Mouse (Mus musculus): ENCODE results near the gene Pamr1. TPM values are rescaled to one million over a fixed set of nuclear protein-coding genes. Genes with fewer than 3 reads are reported as not detected.

Gene Pamr1
- polyA plus RNA-seq, 1 experiment from 2014 or later: 3.8 TPM

DNA sequence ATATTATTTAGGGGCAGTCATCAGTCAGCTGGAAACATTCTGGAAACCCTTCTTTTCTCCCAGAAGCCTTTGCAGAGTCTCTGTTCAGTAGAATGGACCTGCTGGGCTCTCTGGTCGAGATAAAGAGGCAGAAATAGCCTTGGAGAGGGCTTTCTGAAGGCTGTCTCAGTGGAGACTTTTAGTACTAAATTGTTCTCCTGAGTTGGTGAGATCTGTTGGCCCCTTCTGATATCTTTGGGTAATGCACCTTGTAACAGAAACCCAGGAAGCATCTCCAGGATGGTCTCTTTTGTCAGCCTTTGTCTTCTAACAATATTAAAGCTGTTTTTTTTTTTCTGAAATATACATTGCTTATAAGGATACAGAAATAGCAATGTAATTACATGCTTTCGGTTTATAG, 111.2 kb downstream of the Pamr1 start:
- Histone ChIP-seq H3K36me3 (ENCODE audit: control insufficient read depth, insufficient read depth, low read length) (no peaks in the 10 kb centered on the region), H3K9ac (ENCODE audit: low read length) (no peak overlapping the region), H3K4me3 (ENCODE audit: low read depth, low read length) (no peak overlapping the region), H3K27me3 (ENCODE audit: control insufficient read depth, insufficient read depth, low read length) (no peaks in the 10 kb centered on the region), H3K9me3 (ENCODE audit: control insufficient read depth, low read length) (no peaks in the 10 kb centered on the region), H3K4me2 (ENCODE audit: low read depth) (peak overlapping the region; percentile 31), H3K27ac (ENCODE audit: low read depth, low read length) (peak overlapping the region; percentile 49; the same call in 1 of the 2 replicates), H3K4me1 (ENCODE audit: control insufficient read depth, insufficient read depth, low read length) (peaks cover 29% of the 10 kb centered on the region)
- DNase-seq (ENCODE audit: low spot score): no peak
- WGBS: 61% methylated on average over 2 of the region's 2 CpGs
- no peak for ATAC-seq (ENCODE audit: insufficient read depth, low FRiP score, low TSS enrichment)

DNA sequence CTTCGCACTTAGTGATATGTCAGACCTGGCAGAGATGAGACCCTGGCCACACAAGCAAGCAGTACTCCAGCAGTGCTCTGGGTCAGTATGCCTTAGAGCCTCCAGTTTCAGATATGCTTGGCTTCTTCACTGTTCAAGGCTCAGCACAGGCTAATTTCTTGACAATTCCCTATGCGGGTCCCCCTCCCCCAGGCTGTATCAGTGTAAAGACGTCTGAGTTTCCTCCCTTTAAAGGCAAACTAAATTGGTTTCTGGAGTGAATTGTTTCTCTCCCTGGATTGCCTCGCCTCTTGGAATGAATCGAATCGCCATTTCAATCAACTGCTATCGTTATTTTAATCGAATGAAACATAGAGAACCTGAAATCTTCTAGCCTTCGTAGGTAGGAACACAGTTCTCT, 113.1 kb downstream of the Pamr1 start:
- WGBS: 59% methylated on average over 9 of the region's 9 CpGs
- Histone ChIP-seq H3K27ac (ENCODE audit: low read depth, low read length) (peak overlapping the region; percentile 37), H3K4me2 (ENCODE audit: low read depth) (no peak overlapping the region), H3K27me3 (ENCODE audit: control insufficient read depth, insufficient read depth, low read length) (no peaks in the 10 kb centered on the region), H3K36me3 (ENCODE audit: control insufficient read depth, insufficient read depth, low read length) (no peaks in the 10 kb centered on the region), H3K4me3 (ENCODE audit: low read depth, low read length) (no peak overlapping the region), H3K9me3 (ENCODE audit: control insufficient read depth, low read length) (no peaks in the 10 kb centered on the region), H3K9ac (ENCODE audit: low read length) (no peak overlapping the region), H3K4me1 (ENCODE audit: control insufficient read depth, insufficient read depth, low read length) (peaks cover 23% of the 10 kb centered on the region)
- no peak for DNase-seq (ENCODE audit: low spot score)
- ATAC-seq (ENCODE audit: insufficient read depth, low FRiP score, low TSS enrichment): no peak

DNA sequence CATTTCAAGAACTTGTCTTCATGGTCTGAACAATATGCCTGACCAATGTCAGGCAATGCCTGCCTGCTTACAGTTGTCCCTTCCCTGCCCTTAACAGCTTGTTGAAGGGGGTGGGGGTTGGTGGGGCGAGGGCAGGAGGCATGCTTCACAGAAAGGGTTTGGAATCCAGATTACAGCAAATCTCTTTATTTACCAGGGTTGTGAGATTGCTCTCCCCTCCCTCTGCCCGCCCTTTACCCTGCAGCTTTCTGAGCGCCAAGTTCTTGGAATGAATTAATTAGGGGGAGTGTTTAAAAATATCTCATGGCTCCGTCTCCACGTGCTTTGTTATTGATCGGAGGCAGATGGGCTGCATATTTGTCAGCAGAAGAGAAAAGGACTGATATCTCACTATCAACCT, 113.5 kb downstream of the Pamr1 start:
- H3K27ac ChIP-seq (ENCODE audit: low read depth, low read length): peak overlapping the region; percentile 37; the same call in 1 of the 2 replicates
- ATAC-seq (ENCODE audit: insufficient read depth, low FRiP score, low TSS enrichment) (no peak), DNase-seq (ENCODE audit: low spot score) (peak; percentile 23)
- peak overlapping the region; percentile 24; the same call in 1 of the 2 replicates for H3K4me2 ChIP-seq (ENCODE audit: low read depth)
- H3K4me1 ChIP-seq (ENCODE audit: control insufficient read depth, insufficient read depth, low read length): peaks cover 20% of the 10 kb centered on the region
- no peaks in the 10 kb centered on the region for H3K9me3 ChIP-seq (ENCODE audit: control insufficient read depth, low read length)
- 14% methylated on average over 6 of the region's 6 CpGs for WGBS
- H3K4me3 ChIP-seq (ENCODE audit: low read depth, low read length): no peak overlapping the region
- no peaks in the 10 kb centered on the region for H3K36me3 ChIP-seq (ENCODE audit: control insufficient read depth, insufficient read depth, low read length)
- no peaks in the 10 kb centered on the region for H3K27me3 ChIP-seq (ENCODE audit: control insufficient read depth, insufficient read depth, low read length)
- no peak overlapping the region for H3K9ac ChIP-seq (ENCODE audit: low read length)

DNA sequence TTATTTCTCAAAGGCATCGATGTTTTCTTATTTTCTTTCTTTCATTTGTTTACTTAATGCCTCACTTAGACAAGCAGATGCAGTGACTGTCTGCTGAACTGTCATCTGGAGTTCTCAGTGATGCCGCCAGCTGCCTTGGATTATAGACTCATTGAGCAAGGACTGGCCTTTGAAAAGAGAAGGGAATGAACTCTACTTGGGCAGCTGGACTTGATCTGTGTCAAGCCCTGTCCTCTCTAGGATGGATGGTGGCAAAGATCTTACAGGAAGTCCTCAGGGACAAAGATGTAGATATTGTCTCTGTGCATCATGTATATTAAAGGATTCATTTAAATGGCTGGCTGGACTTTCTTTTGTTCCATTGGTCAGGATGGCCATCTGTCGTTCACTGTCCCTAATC, 114.1 kb downstream of the Pamr1 start:
- no peak overlapping the region for H3K9ac ChIP-seq (ENCODE audit: low read length)
- H3K27ac ChIP-seq (ENCODE audit: low read depth, low read length): no peak overlapping the region
- DNase-seq (ENCODE audit: low spot score): no peak

DNA sequence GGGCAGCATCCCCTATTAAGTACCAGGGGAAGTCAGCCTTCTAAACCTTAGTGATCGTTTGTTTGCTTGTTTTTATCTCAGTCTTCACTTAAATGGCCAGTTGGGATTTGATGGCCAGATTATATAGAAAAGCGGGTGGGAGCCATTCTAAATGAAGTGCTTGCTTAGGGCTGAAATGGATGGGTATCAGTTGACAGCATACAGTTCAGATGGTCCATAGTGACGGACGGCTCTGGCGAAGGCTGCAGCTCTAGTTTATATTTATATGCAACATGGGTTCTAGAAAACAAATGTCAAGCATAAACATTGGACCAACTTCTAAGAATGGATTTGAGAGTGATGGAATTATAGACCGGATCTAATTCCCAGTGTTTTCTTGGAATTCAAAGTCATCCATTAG, 118.2 kb downstream of the Pamr1 start:
- Histone ChIP-seq H3K4me3 (ENCODE audit: low read depth, low read length) (no peak overlapping the region), H3K4me1 (ENCODE audit: control insufficient read depth, insufficient read depth, low read length) (peaks cover 11% of the 10 kb centered on the region), H3K36me3 (ENCODE audit: control insufficient read depth, insufficient read depth, low read length) (no peaks in the 10 kb centered on the region), H3K9me3 (ENCODE audit: control insufficient read depth, low read length) (no peaks in the 10 kb centered on the region), H3K9ac (ENCODE audit: low read length) (no peak overlapping the region), H3K27ac (ENCODE audit: low read depth, low read length) (no peak overlapping the region), H3K4me2 (ENCODE audit: low read depth) (no peak overlapping the region), H3K27me3 (ENCODE audit: control insufficient read depth, insufficient read depth, low read length) (no peaks in the 10 kb centered on the region)
- WGBS: 84% methylated on average over 6 of the region's 6 CpGs
- ATAC-seq (ENCODE audit: insufficient read depth, low FRiP score, low TSS enrichment) (no peak), DNase-seq (ENCODE audit: low spot score) (no peak)

More for the DNA sequence above, 114.1 kb downstream of the Pamr1 start:
- ATAC-seq (ENCODE audit: insufficient read depth, low FRiP score, low TSS enrichment): 0 out of 2 replicates have a peak, but pooled peaks have one; percentile 10
- peaks cover 20% of the 10 kb centered on the region for H3K4me1 ChIP-seq (ENCODE audit: control insufficient read depth, insufficient read depth, low read length)
- 42% methylated on average over 3 of the region's 3 CpGs for WGBS
- no peaks in the 10 kb centered on the region for H3K36me3 ChIP-seq (ENCODE audit: control insufficient read depth, insufficient read depth, low read length)
- H3K4me3 ChIP-seq (ENCODE audit: low read depth, low read length): no peak overlapping the region
- no peaks in the 10 kb centered on the region for H3K27me3 ChIP-seq (ENCODE audit: control insufficient read depth, insufficient read depth, low read length)
- no peak overlapping the region for H3K4me2 ChIP-seq (ENCODE audit: low read depth)
- no peaks in the 10 kb centered on the region for H3K9me3 ChIP-seq (ENCODE audit: control insufficient read depth, low read length)

DNA sequence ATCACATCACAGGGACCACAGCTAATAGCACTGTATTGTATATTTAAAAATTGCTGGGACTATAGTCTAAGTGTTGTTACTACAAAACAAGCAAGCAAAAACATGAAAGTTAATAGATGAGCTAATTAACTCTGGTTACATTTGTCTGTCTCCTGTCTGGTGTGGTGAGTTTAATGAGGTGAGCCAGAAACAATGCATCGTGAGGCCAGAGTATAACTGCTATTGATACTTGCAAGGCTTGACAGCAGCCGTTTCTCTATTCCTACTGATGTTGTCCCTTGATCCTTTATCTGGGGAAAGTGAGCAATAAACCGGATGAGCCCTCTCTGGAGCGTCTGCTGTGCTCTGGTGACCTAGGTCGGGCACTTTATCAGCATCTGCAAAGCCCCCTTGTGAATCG, 119.8 kb downstream of the Pamr1 start:
- Histone ChIP-seq H3K4me2 (ENCODE audit: low read depth) (no peak overlapping the region), H3K27ac (ENCODE audit: low read depth, low read length) (no peak overlapping the region), H3K9ac (ENCODE audit: low read length) (no peak overlapping the region), H3K27me3 (ENCODE audit: control insufficient read depth, insufficient read depth, low read length) (no peaks in the 10 kb centered on the region), H3K4me3 (ENCODE audit: low read depth, low read length) (no peak overlapping the region), H3K4me1 (ENCODE audit: control insufficient read depth, insufficient read depth, low read length) (peaks cover 3% of the 10 kb centered on the region; the same call in 1 of the 2 replicates), H3K36me3 (ENCODE audit: control insufficient read depth, insufficient read depth, low read length) (no peaks in the 10 kb centered on the region), H3K9me3 (ENCODE audit: control insufficient read depth, low read length) (no peaks in the 10 kb centered on the region)
- DNase-seq (ENCODE audit: low spot score): no peak
- WGBS: 27% methylated on average over 6 of the region's 6 CpGs
- no peak for ATAC-seq (ENCODE audit: insufficient read depth, low FRiP score, low TSS enrichment)

DNA sequence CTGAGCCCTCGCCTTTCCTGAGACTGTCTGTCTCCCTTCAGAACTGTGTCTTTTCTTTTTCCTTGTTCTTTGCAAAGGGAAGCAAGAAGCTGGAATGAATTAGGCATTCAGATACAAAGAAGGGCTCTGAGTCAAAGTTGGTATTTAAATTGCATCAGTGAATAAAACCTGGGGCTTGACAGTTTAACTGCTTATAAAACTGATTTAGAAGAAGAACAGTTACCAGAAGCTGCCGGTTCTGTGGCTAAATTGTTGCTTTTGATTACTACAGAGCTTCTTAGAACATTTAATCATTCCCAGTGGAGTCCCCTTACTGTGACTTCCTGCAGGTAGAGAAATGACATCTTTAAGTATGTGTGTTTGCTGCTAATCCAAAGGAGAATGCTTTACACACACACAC, 124.8 kb downstream of the Pamr1 start:
- Histone ChIP-seq H3K27ac (ENCODE audit: low read depth, low read length) (no peak overlapping the region), H3K4me1 (ENCODE audit: control insufficient read depth, insufficient read depth, low read length) (no peaks in the 10 kb centered on the region; the same call in 1 of the 2 replicates), H3K4me3 (ENCODE audit: low read depth, low read length) (no peak overlapping the region), H3K9me3 (ENCODE audit: control insufficient read depth, low read length) (no peaks in the 10 kb centered on the region), H3K27me3 (ENCODE audit: control insufficient read depth, insufficient read depth, low read length) (no peaks in the 10 kb centered on the region), H3K9ac (ENCODE audit: low read length) (no peak overlapping the region), H3K4me2 (ENCODE audit: low read depth) (no peak overlapping the region), H3K36me3 (ENCODE audit: control insufficient read depth, insufficient read depth, low read length) (no peaks in the 10 kb centered on the region)
- DNase-seq (ENCODE audit: low spot score) (no peak), ATAC-seq (ENCODE audit: insufficient read depth, low FRiP score, low TSS enrichment) (no peak)
- 38% methylated on average over 2 of the region's 2 CpGs for WGBS

DNA sequence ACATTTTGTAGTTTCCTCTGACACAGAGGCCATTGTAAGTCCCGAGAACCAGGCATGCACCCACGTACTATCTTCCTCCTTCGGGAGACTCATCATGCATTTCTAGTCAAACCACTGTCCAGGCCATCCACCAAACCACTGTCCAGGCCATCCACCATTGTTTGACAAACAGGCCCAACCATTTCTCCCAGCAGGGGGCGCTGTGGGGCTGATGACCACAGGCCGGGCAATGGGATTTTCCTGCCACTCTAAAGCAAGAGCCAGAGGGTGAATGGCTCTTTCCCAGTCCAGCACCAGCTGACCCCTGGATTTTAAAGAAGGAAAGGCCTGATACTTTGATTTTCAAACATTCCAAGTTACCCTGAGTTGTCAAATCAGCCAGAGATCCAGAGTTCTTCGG, 125.5 kb downstream of the Pamr1 start:
- 70% methylated on average over 6 of the region's 6 CpGs for WGBS
- no peaks in the 10 kb centered on the region for H3K4me1 ChIP-seq (ENCODE audit: control insufficient read depth, insufficient read depth, low read length)
- H3K36me3 ChIP-seq (ENCODE audit: control insufficient read depth, insufficient read depth, low read length): no peaks in the 10 kb centered on the region
- no peaks in the 10 kb centered on the region for H3K27me3 ChIP-seq (ENCODE audit: control insufficient read depth, insufficient read depth, low read length)
- DNase-seq (ENCODE audit: low spot score): peak; percentile 43
- H3K9me3 ChIP-seq (ENCODE audit: control insufficient read depth, low read length): no peaks in the 10 kb centered on the region
- no peak overlapping the region for H3K9ac ChIP-seq (ENCODE audit: low read length)
- no peak overlapping the region for H3K4me3 ChIP-seq (ENCODE audit: low read depth, low read length)
- H3K4me2 ChIP-seq (ENCODE audit: low read depth): no peak overlapping the region
- H3K27ac ChIP-seq (ENCODE audit: low read depth, low read length): no peak overlapping the region
- ATAC-seq (ENCODE audit: insufficient read depth, low FRiP score, low TSS enrichment): no peak

DNA sequence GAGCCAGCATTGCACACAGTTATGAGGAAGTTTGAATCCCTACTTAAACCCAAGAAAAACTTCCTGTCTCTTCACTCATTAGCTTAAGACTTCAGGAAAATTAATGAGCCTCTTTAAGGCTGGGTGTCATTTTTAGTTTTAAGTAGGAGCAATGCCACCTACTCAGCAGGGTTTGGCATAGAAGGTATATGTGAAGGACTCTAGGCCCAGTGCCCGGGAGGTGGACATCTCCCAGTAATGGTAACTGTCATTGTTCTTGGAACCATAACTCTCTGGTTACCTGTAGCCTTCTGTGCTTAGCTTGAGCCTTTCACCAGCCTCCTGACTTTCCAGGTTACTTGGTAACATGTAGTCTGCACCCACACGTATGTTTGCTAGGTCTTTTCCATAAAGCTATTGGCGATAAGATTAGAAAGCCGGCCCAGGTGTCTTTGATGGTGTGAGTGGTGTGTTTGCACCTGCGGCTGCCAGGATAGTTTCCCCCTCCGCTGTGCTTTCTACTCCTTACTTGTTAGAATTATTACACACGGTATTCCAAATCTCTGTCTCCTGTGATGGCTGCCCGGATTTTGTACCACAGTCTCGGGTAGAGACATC, 127.0 kb downstream of the Pamr1 start:
- H3K27me3 ChIP-seq (ENCODE audit: control insufficient read depth, insufficient read depth, low read length): no peaks in the 10 kb centered on the region
- no peak overlapping the region for H3K4me2 ChIP-seq (ENCODE audit: low read depth)
- 91% methylated on average over 9 of the region's 9 CpGs for WGBS
- H3K4me1 ChIP-seq (ENCODE audit: control insufficient read depth, insufficient read depth, low read length): no peaks in the 10 kb centered on the region
- no peak overlapping the region for H3K4me3 ChIP-seq (ENCODE audit: low read depth, low read length)
- DNase-seq (ENCODE audit: low spot score) (no peak), ATAC-seq (ENCODE audit: insufficient read depth, low FRiP score, low TSS enrichment) (no peak)
- no peak overlapping the region for H3K9ac ChIP-seq (ENCODE audit: low read length)
- H3K36me3 ChIP-seq (ENCODE audit: control insufficient read depth, insufficient read depth, low read length): no peaks in the 10 kb centered on the region
- no peaks in the 10 kb centered on the region for H3K9me3 ChIP-seq (ENCODE audit: control insufficient read depth, low read length)
- no peak overlapping the region for H3K27ac ChIP-seq (ENCODE audit: low read depth, low read length)
